Mouse (Mus musculus) neural tube, embryonic 13.5 days (tissue): ENCODE results near the gene Prkce. TPM values are rescaled to one million over a fixed set of nuclear protein-coding genes. Genes with fewer than 3 reads are reported as not detected.
A peak's percentile ranks its signal among the peaks of the same experiment; 100 is the strongest.

Experiments
- ATAC-seq: fragments of 200-750 bp; cut with Nextera tagmentation; 2 replicates; pipeline ENCODE4 v1.8.0; 2017; ENCODE audit warnings: low read depth, mild to moderate bottlenecking, moderate TSS enrichment, moderate library complexity
- H3K27ac ChIP-seq: fragments of 300-500 bp; sonication (generic); replicated peaks from 2 replicates; pipeline ENCODE4 v1.5.1; 2015; ENCODE audit warnings: moderate library complexity, mild to moderate bottlenecking, inconsistent platforms
- H3K27me3 ChIP-seq: fragments of 300-500 bp; sonication (generic); 2 replicates; pipeline ENCODE4 v1.6.1; 2015; ENCODE audit warnings: mild to moderate bottlenecking, inconsistent platforms
- H3K36me3 ChIP-seq: fragments of 300-500 bp; sonication (generic); 2 replicates; pipeline ENCODE4 v1.6.1; 2015; ENCODE audit warnings: mild to moderate bottlenecking, inconsistent platforms
- H3K4me1 ChIP-seq: fragments of 300-500 bp; sonication (generic); replicated peaks from 2 replicates; pipeline ENCODE4 v1.6.1; 2015; ENCODE audit warnings: inconsistent platforms
- H3K4me2 ChIP-seq: fragments of 300-500 bp; sonication (generic); 2 replicates; pipeline ENCODE4 v1.6.1; 2015; ENCODE audit warnings: inconsistent platforms, mild to moderate bottlenecking, moderate library complexity
- H3K4me3 ChIP-seq: fragments of 300-500 bp; sonication (generic); 2 replicates; pipeline ENCODE4 v1.5.1; 2015; ENCODE audit warnings: mild to moderate bottlenecking, inconsistent platforms
- H3K9ac ChIP-seq: fragments of 300-500 bp; sonication (generic); 2 replicates; pipeline ENCODE4 v1.6.1; 2015; ENCODE audit warnings: moderate library complexity, mild to moderate bottlenecking, inconsistent platforms
- H3K9me3 ChIP-seq: fragments of 300-500 bp; sonication (generic); 2 replicates; pipeline ENCODE4 v1.6.1; 2016; ENCODE audit warnings: inconsistent platforms
- WGBS: fragments of 180-500 bp; shearing (Covaris S2); methylation state at CpG from one replicate; pipeline ENCODE4 v1.1.7; 2015; 5-methylcytosine and 5-hydroxymethylcytosine counted together
- polyA plus RNA-seq: library from polyadenylated mRNA; unstranded; fragments of >200 nt; fragmentation: Nextera tagmentation; extraction: Ambion mirVana; gene quantifications from 2 replicates; pipeline ENCODE4 v1.2.1, GENCODE M21; 2015

Gene Prkce
- polyA plus RNA-seq, 1 experiment from 2014 or later = 27.7 TPM

- Histone ChIP-seq H3K4me3 (no peak overlapping the region), H3K4me2 (no peak overlapping the region), H3K9me3 (no peaks in the 10 kb centered on the region), H3K27me3 (no peaks in the 10 kb centered on the region), H3K9ac (no peak overlapping the region), H3K36me3 (peaks cover 13% of the 10 kb centered on the region), H3K27ac (no peak overlapping the region), H3K4me1 (0 out of 2 replicates have a peak, but pooled peaks cover 6% of the 10 kb centered on the region)
- 92% methylated on average over 4 of the region's 4 CpGs for WGBS
- ATAC-seq = no peak
Observed at GRCm38 (mm10) chr17:86497302-86497701, 329.7 kb downstream of the Prkce start.

- ATAC-seq = no peak
- H3K27me3 ChIP-seq = no peaks in the 10 kb centered on the region
- peaks cover 16% of the 10 kb centered on the region for H3K36me3 ChIP-seq
- H3K9me3 ChIP-seq = no peaks in the 10 kb centered on the region
- H3K9ac ChIP-seq = no peak overlapping the region
- H3K4me3 ChIP-seq = no peak overlapping the region
- no peak overlapping the region for H3K4me2 ChIP-seq
- H3K27ac ChIP-seq = peak overlapping the region; percentile 52
- WGBS = 58% methylated on average over 15 of the region's 15 CpGs
- H3K4me1 ChIP-seq = 0 out of 2 replicates have a peak, but pooled peaks cover 6% of the 10 kb centered on the region
Observed at GRCm38 (mm10) chr17:86499359-86500045, 331.9 kb downstream of the Prkce start.

GRCm38 (mm10) chr17:86501393-86501792, 333.8 kb downstream of the Prkce start:
- 87% methylated on average over 4 of the region's 4 CpGs for whole genome bisulfite sequencing
- H3K4me2 ChIP-seq = no peak overlapping the region
- 0 out of 2 replicates have a peak, but pooled peaks cover 6% of the 10 kb centered on the region for H3K4me1 ChIP-seq
- no peak overlapping the region for H3K27ac ChIP-seq
- H3K4me3 ChIP-seq = no peak overlapping the region
- no peak overlapping the region for H3K9ac ChIP-seq
- no peak for ATAC-seq
- H3K27me3 ChIP-seq = no peaks in the 10 kb centered on the region
- H3K36me3 ChIP-seq = peaks cover 16% of the 10 kb centered on the region
- H3K9me3 ChIP-seq = no peaks in the 10 kb centered on the region

GRCm38 (mm10) chr17:86503208-86503897, 335.8 kb downstream of the Prkce start:
- Histone ChIP-seq H3K4me3 (no peak overlapping the region), H3K27me3 (no peaks in the 10 kb centered on the region), H3K36me3 (peaks cover 12% of the 10 kb centered on the region; the same call in 1 of the 2 replicates), H3K9ac (no peak overlapping the region), H3K4me2 (no peak overlapping the region), H3K9me3 (no peaks in the 10 kb centered on the region), H3K4me1 (peaks cover 9% of the 10 kb centered on the region; the same call in 1 of the 2 replicates), H3K27ac (no peak overlapping the region)
- no peak for ATAC-seq
- 94% methylated on average over 9 of the region's 9 CpGs for WGBS

- H3K4me2 ChIP-seq = no peak within 1 kb of the TSS
- no peaks in the 10 kb centered on the region for H3K9me3 ChIP-seq
- 88% methylated on average over 8 of the region's 8 CpGs for WGBS
- H3K27me3 ChIP-seq = no peaks in the 10 kb centered on the region
- no peak within 1 kb of the TSS for H3K27ac ChIP-seq
- H3K4me1 ChIP-seq = peaks cover 3% of the 10 kb centered on the region; the same call in 1 of the 2 replicates
- no peak within 1 kb of the TSS for H3K4me3 ChIP-seq
- H3K9ac ChIP-seq = no peak within 1 kb of the TSS
- no peak for ATAC-seq
- H3K36me3 ChIP-seq = peaks cover 7% of the 10 kb centered on the region; the same call in 1 of the 2 replicates
Observed at GRCm38 (mm10) chr17:86505183-86505631, 337.6 kb downstream of the Prkce start, which contains the start of gene Gm10309. TSS of gene Gm10309 (minus strand) at chr17:86505232.

- H3K4me3 ChIP-seq = no peak overlapping the region
- no peaks in the 10 kb centered on the region for H3K9me3 ChIP-seq
- 73% methylated on average over 5 of the region's 5 CpGs for WGBS
- peaks cover 7% of the 10 kb centered on the region; the same call in 1 of the 2 replicates for H3K36me3 ChIP-seq
- no peak overlapping the region for H3K9ac ChIP-seq
- no peak for ATAC-seq
- peaks cover 3% of the 10 kb centered on the region; the same call in 1 of the 2 replicates for H3K4me1 ChIP-seq
- no peaks in the 10 kb centered on the region for H3K27me3 ChIP-seq
- H3K27ac ChIP-seq = peak overlapping the region; percentile 40; the same call in 1 of the 2 replicates
- no peak overlapping the region for H3K4me2 ChIP-seq
Observed at GRCm38 (mm10) chr17:86506881-86507280, 339.3 kb downstream of the Prkce start.

- ATAC-seq = no peak
- H3K4me2 ChIP-seq = no peak overlapping the region
- no peaks in the 10 kb centered on the region for H3K27me3 ChIP-seq
- peaks cover 3% of the 10 kb centered on the region; the same call in 1 of the 2 replicates for H3K4me1 ChIP-seq
- H3K4me3 ChIP-seq = no peak overlapping the region
- H3K27ac ChIP-seq = 0 out of 2 replicates have a peak overlapping the region, but pooled peaks have one; percentile 40
- 71% methylated on average over 19 of the region's 19 CpGs for WGBS
- H3K36me3 ChIP-seq = 0 out of 2 replicates have a peak, but pooled peaks cover under 1% of the 10 kb centered on the region
- H3K9me3 ChIP-seq = no peaks in the 10 kb centered on the region
- no peak overlapping the region for H3K9ac ChIP-seq
Observed at GRCm38 (mm10) chr17:86507342-86508211, 340.0 kb downstream of the Prkce start.

- no peak for ATAC-seq
- Histone ChIP-seq H3K9me3 (no peaks in the 10 kb centered on the region), H3K4me2 (no peak overlapping the region), H3K9ac (no peak overlapping the region), H3K27ac (no peak overlapping the region), H3K36me3 (no peaks in the 10 kb centered on the region), H3K27me3 (no peaks in the 10 kb centered on the region), H3K4me1 (peaks cover 3% of the 10 kb centered on the region; the same call in 1 of the 2 replicates), H3K4me3 (no peak overlapping the region)
- WGBS = 94% methylated on average over 3 of the region's 3 CpGs
Observed at GRCm38 (mm10) chr17:86508212-86508490, 340.6 kb downstream of the Prkce start.

- no peak overlapping the region for H3K4me2 ChIP-seq
- 73% methylated on average over 5 of the region's 5 CpGs for WGBS
Observed at GRCm38 (mm10) chr17:86509871-86510270, 342.3 kb downstream of the Prkce start.

GRCm38 (mm10) chr17:86514974-86515620, 347.5 kb downstream of the Prkce start:
- H3K9ac ChIP-seq = no peak overlapping the region
- no peak overlapping the region for H3K27ac ChIP-seq
- no peak overlapping the region for H3K4me2 ChIP-seq
- 79% methylated on average over 13 of the region's 13 CpGs for WGBS
- H3K27me3 ChIP-seq = no peaks in the 10 kb centered on the region
- no peak for ATAC-seq
- no peak overlapping the region for H3K4me3 ChIP-seq
- no peaks in the 10 kb centered on the region for H3K9me3 ChIP-seq
- no peaks in the 10 kb centered on the region for H3K4me1 ChIP-seq
- H3K36me3 ChIP-seq = no peaks in the 10 kb centered on the region

More at GRCm38 (mm10) chr17:86509871-86510270, 342.3 kb downstream of the Prkce start:
- H3K4me1 ChIP-seq = peaks cover 3% of the 10 kb centered on the region; the same call in 1 of the 2 replicates
- H3K27ac ChIP-seq = no peak overlapping the region
- no peak overlapping the region for H3K9ac ChIP-seq
- no peaks in the 10 kb centered on the region for H3K9me3 ChIP-seq
- H3K27me3 ChIP-seq = no peaks in the 10 kb centered on the region
- no peak for ATAC-seq
- no peak overlapping the region for H3K4me3 ChIP-seq
- no peaks in the 10 kb centered on the region for H3K36me3 ChIP-seq

- WGBS = 84% methylated on average over 5 of the region's 5 CpGs
- H3K27ac ChIP-seq = no peak overlapping the region
- H3K36me3 ChIP-seq = no peaks in the 10 kb centered on the region
- no peaks in the 10 kb centered on the region for H3K4me1 ChIP-seq
- no peak for ATAC-seq
- no peaks in the 10 kb centered on the region for H3K9me3 ChIP-seq
- no peaks in the 10 kb centered on the region for H3K27me3 ChIP-seq
- no peak overlapping the region for H3K4me3 ChIP-seq
- no peak overlapping the region for H3K4me2 ChIP-seq
- H3K9ac ChIP-seq = no peak overlapping the region
Observed at GRCm38 (mm10) chr17:86516630-86517029, 349.0 kb downstream of the Prkce start.
